Mouse (Mus musculus) liver, adult 2 months (tissue): ENCODE data around the gene Maff.

Experiments used
- CTCF ChIP-seq: fragments of 200-500 bp; IDR thresholded peaks from 2 replicates; pipeline ENCODE4 v1.5.1; 2011; ENCODE audit warnings: low read depth, low read length, control low read depth
- POLR2A ChIP-seq: fragments of 200-500 bp; IDR thresholded peaks from 2 replicates; pipeline ENCODE4 v1.6.1; 2011; ENCODE audit warnings: low read length, control low read depth; ENCODE audit not compliant: insufficient read depth; ENCODE audit errors: extremely low read depth

GRCm38 (mm10) chr15:79304832-79305231 is 41.6 kb upstream of the Maff start:
- TF ChIP-seq CTCF (no peak), POLR2A (no peak)
